Mouse (Mus musculus): Measurements from ENCODE around the gene Scgb3a1.

DNA sequence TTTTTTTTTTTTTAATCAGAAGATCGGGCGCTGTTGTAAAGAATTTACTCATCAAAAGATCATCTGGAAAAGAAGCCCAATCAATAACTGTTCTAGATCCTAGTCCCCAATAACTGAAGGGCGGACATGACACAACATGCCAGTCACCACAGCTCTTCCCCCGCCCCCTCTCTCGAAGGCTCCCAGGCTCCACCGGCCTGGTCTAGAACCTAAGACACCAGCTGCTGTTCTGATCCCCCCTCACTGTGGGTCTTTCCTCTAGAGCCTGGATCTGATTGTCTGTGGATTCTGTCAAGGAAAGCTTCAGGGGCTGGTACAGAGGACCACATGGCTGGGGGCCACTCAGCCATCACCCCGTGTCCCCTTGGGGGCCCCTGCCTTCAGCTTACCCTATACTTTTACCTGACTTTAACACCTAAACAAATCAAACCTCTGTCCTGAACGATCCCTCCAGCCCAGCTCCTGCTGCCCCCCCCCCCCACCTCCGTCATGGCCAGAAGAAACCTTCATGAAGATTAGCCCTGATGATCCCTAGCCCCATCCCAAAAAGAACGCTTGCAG, 11.6 kb upstream of the Scgb3a1 start:
- TF ChIP-seq CTCF (conservative IDR thresholded peaks at IDR 0.05; ENCODE audit: insufficient read depth, insufficient read length, low read depth, low read length), result no peak
- TF ChIP-seq POLR2A (IDR thresholded peaks at IDR 0.05; ENCODE audit: low read depth, low read length), result no peak
